Mouse (Mus musculus): ENCODE measurements around the gene Gm14444.
"Not testable (repeated sequence)": the region's sequence is repeated elsewhere in the genome, so short reads cannot be mapped to it uniquely, and the experiment has no call there.

The Gm14444 gene

GRCm38 (mm10) chr2:175010022-175010421 is at the start of gene Gm14444:
Gm14444 (plus strand) TSS chr2:175010241.
- DNase-seq (ENCODE audit: low read depth), result not testable (repeated sequence)

GRCm38 (mm10) chr2:174965466-174965865 is 44.6 kb upstream of the Gm14444 start:
- DNase-seq (ENCODE audit: low read depth), result not testable (repeated sequence)

- not testable (repeated sequence) for DNase-seq (ENCODE audit: low read depth)
Measured at GRCm38 (mm10) chr2:175044268-175044667, 34.2 kb downstream of the Gm14444 start.

- DNase-seq (ENCODE audit: low read depth), result not testable (repeated sequence)
Measured at GRCm38 (mm10) chr2:175067681-175068261, 57.7 kb downstream of the Gm14444 start, which contains the start of gene Gm14393. Gm14393 (minus strand) TSS chr2:175067781.
